Mouse (Mus musculus): ENCODE results near the gene Auts2.

Gene Auts2

GRCm38 (mm10) chr5:131515707-131516407 is 1027.3 kb downstream of the Auts2 start:
- no peak for DNase-seq (ENCODE audit: low spot score)

- DNase-seq (ENCODE audit: low spot score): no peak
These were observed 1029.4 kb downstream of the Auts2 start for GRCm38 (mm10) chr5:131513753-131514152.

GRCm38 (mm10) chr5:131512617-131513016 is 1030.5 kb downstream of the Auts2 start:
- no peak for DNase-seq (ENCODE audit: low spot score)

- DNase-seq (ENCODE audit: low spot score): no peak
These were observed 1032.5 kb downstream of the Auts2 start for GRCm38 (mm10) chr5:131510659-131511058.

- no peak for DNase-seq (ENCODE audit: low spot score)
These were observed 1033.8 kb downstream of the Auts2 start for GRCm38 (mm10) chr5:131509315-131509714.

GRCm38 (mm10) chr5:131498865-131499264 is 1044.3 kb downstream of the Auts2 start:
- no peak for DNase-seq (ENCODE audit: low spot score)

GRCm38 (mm10) chr5:131496517-131497216 is 1046.5 kb downstream of the Auts2 start:
- no peak for DNase-seq (ENCODE audit: low spot score)

DNA sequence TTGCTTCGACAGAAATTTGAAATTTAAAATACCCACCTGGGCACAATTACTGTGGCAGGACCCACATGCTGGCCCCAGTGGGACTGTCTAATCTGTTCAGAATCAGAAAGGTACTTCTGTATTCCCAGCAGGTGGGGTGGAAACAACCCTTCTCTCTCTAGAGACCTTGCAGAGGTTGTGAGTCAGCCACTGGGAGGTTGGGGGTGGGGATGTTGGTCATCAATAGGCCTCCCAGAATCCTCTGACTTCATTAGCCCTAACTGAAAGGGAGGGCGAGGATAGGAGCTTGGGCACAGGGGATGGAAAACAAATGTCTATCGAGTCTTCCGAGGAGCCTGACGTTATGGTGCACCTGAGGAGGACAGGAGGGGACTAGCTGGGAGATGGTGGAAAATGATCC is 1048.6 kb downstream of the Auts2 start:
- no peak for DNase-seq (ENCODE audit: low spot score)

GRCm38 (mm10) chr5:131492535-131492934 is 1050.6 kb downstream of the Auts2 start:
- DNase-seq (ENCODE audit: low spot score): no peak

GRCm38 (mm10) chr5:131491843-131492242 is 1051.3 kb downstream of the Auts2 start:
- no peak for DNase-seq (ENCODE audit: low spot score)

DNA sequence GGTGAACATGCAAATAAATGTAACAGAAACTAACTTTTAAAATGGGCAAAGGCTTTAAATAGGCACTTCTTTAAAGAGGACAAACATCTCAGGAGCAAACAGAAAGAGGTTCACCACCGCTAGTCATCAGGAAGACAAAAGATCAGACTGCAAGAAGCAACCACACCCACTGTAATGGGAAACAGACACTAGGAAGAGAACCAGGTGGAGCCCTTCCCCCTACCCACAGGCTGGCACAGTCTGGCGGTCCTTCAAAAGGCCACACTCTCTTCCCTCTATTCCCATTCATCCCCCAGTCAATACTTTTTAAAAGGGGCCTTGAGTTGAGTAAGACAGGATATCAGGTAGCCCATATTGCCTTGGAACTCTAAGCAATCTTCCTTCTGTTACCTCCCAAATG is 1052.3 kb downstream of the Auts2 start:
- DNase-seq (ENCODE audit: low spot score): no peak

DNA sequence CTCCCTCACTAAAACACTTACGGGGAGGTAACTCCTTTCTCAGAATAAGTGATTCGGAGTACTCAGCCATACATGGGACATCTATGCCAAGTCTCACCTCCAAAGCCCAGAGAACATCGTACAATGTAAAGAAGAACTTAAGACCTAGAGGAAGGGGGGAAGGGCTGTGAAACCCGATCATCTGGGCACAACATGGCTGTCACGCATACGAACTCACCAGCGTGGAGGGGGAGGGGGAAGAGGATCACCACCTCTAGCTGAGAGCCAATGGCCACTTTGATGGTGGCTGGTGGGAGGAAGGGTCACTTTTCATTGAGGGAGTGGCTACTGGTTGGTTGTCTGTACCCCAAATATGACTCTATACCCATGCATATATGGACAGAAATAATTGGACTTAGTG is 1053.3 kb downstream of the Auts2 start:
- DNase-seq (ENCODE audit: low spot score): no peak

- no peak for DNase-seq (ENCODE audit: low spot score)
These were observed 1056.6 kb downstream of the Auts2 start for GRCm38 (mm10) chr5:131486527-131486926.

GRCm38 (mm10) chr5:131475278-131475677 is 1067.9 kb downstream of the Auts2 start:
- DNase-seq (ENCODE audit: low spot score): no peak

- no peak for DNase-seq (ENCODE audit: low spot score)
These were observed 1074.5 kb downstream of the Auts2 start for GRCm38 (mm10) chr5:131468609-131469008.

GRCm38 (mm10) chr5:131466131-131466530 is 1077.0 kb downstream of the Auts2 start:
- DNase-seq (ENCODE audit: low spot score): no peak

DNA sequence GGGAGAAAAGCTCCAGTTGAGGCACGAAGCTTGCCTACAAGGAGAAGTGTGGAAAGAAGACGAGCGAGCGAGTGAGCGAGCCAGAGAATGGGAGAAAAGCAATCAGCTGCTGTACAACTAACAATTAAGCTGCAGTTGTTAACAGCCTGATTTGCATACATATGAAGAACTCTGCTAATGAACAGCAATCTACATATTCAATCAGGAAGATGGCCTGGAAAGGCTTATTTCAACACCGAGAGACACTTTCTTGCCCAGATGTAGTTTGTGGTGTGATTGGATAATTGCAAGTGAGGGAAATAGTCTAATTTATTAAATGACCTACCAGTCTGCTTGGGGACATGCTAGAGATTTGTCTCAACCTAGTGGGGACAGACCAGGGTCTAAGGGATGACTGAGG is 1079.7 kb downstream of the Auts2 start:
- no peak for DNase-seq (ENCODE audit: low spot score)

DNA sequence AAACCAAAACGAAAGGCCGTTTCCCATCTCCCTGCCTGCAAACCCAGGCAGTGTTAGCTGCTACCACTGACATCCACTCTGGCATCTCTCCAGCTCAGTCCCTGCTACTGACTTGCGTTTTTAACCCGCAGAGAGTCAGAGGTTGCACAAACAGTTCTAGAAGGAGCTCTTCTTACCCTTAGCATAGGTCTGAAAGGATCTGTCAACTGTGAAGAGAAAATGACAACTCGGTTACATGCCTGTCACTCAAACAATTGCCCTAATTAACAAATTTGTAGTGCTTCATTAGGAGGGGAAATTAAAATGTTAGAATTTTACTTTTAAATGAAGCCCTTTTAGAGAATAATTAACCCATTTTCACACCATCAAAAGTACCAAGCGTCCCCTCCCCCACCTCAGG is 1083.2 kb downstream of the Auts2 start:
- DNase-seq (ENCODE audit: low spot score): no peak

DNA sequence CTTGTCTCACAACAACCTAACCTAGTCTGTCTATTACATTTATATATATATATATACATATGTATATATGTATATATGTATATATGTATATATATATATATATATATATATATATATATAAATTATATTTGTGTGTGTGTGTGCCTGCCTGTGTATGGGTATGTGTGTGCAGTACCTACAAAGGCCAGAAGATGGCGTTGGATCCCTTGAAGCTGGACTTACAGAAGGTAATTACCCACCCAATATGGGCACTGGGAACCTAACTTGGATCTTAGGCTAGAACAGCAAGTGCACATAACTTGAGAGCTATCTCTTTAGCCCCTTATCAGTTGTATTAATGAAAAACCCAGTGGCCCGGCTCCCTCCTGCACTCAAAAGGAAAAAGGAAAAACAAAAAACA is 1083.6 kb downstream of the Auts2 start:
- DNase-seq (ENCODE audit: low spot score): no peak

DNA sequence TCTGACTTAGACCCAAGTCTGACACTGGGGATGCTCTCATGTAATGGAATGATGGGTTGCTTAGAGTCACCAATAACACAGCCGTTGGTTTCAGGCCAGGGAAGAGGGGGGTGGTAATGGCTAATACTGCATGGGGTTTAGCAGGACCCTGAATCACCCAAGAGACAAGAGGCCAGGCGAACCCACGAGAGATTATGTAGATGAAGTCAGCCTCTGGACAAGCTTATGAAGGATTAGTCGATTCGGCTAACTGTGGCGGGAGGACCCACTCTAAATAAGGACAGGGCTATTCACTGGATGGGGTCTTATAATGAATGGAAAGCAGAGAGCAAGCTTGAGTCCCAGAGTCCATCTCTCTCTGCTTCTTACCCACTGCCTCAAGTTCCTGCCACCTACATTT is 1084.4 kb downstream of the Auts2 start:
- no peak for DNase-seq (ENCODE audit: low spot score)

GRCm38 (mm10) chr5:131457999-131458398 is 1085.1 kb downstream of the Auts2 start:
- DNase-seq (ENCODE audit: low spot score): no peak

GRCm38 (mm10) chr5:131449181-131449868 is 1093.8 kb downstream of the Auts2 start:
- DNase-seq (ENCODE audit: low spot score): no peak

DNA sequence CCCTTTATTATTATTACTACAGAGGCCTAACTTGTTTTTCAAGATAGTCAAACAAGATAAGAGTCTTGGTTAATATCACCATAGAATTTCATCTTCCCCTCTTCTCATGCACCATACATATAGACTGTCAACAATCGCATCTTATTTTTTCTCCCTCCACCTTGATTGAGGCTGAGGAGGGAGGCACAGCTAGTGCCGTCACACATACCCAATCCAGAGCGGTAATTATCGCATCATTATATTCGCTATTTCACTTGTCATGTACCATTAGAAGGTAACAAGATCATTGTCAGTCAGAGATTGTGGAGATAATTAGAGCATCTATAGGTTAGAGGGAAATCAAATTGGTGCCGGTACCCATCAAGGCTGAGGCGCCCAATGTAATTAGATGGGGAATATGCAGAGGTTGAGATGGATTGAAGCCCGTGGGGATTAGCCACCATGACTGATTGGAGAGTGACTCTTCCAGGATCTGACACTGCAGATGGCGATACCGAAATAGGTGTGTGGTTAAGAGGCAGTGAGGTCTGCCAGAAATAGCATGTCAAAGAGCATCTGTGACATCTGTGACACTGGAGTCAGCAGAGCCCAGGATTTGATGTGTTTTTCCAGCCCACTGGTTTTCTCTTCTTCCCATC is 1107.8 kb downstream of the Auts2 start:
- DNase-seq (ENCODE audit: low spot score): no peak

Data from spleen, adult 12 weeks (tissue).